Mouse (Mus musculus) megakaryocyte, embryonic 14.5 days (primary cell): Measurements from ENCODE around the gene Fgd6. TPM values are rescaled to one million over a fixed set of nuclear protein-coding genes. Genes with fewer than 3 reads are reported as not detected.

Experiments used
- H3K27me3 ChIP-seq: replicated peaks from 2 replicates; pipeline ENCODE3; 2012; ENCODE audit warnings: inconsistent platforms
- H3K36me3 ChIP-seq: replicated peaks from 2 replicates; pipeline ENCODE3; 2012; ENCODE audit warnings: low read length, inconsistent platforms, mixed read lengths
- H3K4me1 ChIP-seq: 2 replicates; pipeline ENCODE4 v1.6.1; 2012; ENCODE audit warnings: inconsistent platforms
- H3K4me3 ChIP-seq: replicated peaks from 2 replicates; pipeline ENCODE3; 2012; ENCODE audit warnings: moderate library complexity, mild to moderate bottlenecking, inconsistent platforms
- H3K9me3 ChIP-seq: 2 replicates; pipeline ENCODE4 v1.6.1; 2012; ENCODE audit warnings: inconsistent platforms
- FLI1 ChIP-seq: IDR thresholded peaks from 2 replicates; pipeline ENCODE4 v1.6.1; 2012; ENCODE audit warnings: low read length, inconsistent platforms, mixed read lengths
- GATA1 ChIP-seq: IDR thresholded peaks from 3 replicates; pipeline ENCODE4 v1.6.1; 2012; ENCODE audit warnings: mixed read lengths, low read length, inconsistent platforms, borderline replicate concordance
- polyA plus RNA-seq: library from polyadenylated mRNA; stranded (reverse); fragments of >175 nt; gene quantifications from 2 replicates; pipeline ENCODE4 v1.2.3, GENCODE M21; 2012; ENCODE audit warnings: low replicate concordance; ENCODE audit not compliant: insufficient read depth

Gene Fgd6
- polyA plus RNA-seq, 1 experiment = 0.01 TPM

GRCm38 (mm10) chr10:94108791-94109190, 73.0 kb downstream of the Fgd6 start:
- Histone ChIP-seq H3K4me1 (peaks cover 4% of the 10 kb centered on the region), H3K9me3 (no peaks in the 10 kb centered on the region), H3K36me3 (no peaks in the 10 kb centered on the region), H3K4me3 (no peak overlapping the region), H3K27me3 (peaks cover 41% of the 10 kb centered on the region)
- TF ChIP-seq GATA1 (no peak), FLI1 (no peak)

GRCm38 (mm10) chr10:94110834-94111754, 75.3 kb downstream of the Fgd6 start:
- TF ChIP-seq FLI1 = no peak
- no peak for TF ChIP-seq GATA1
- peaks cover 33% of the 10 kb centered on the region for H3K27me3 ChIP-seq

GRCm38 (mm10) chr10:94112207-94112606, 76.4 kb downstream of the Fgd6 start:
- no peak overlapping the region for H3K4me3 ChIP-seq
- TF ChIP-seq GATA1 = no peak
- no peak for TF ChIP-seq FLI1
- H3K36me3 ChIP-seq = no peaks in the 10 kb centered on the region

More at GRCm38 (mm10) chr10:94110834-94111754, 75.3 kb downstream of the Fgd6 start:
- H3K36me3 ChIP-seq = no peaks in the 10 kb centered on the region
- H3K4me3 ChIP-seq = no peak overlapping the region
- H3K4me1 ChIP-seq = peaks cover 14% of the 10 kb centered on the region
- H3K9me3 ChIP-seq = no peaks in the 10 kb centered on the region

DNA sequence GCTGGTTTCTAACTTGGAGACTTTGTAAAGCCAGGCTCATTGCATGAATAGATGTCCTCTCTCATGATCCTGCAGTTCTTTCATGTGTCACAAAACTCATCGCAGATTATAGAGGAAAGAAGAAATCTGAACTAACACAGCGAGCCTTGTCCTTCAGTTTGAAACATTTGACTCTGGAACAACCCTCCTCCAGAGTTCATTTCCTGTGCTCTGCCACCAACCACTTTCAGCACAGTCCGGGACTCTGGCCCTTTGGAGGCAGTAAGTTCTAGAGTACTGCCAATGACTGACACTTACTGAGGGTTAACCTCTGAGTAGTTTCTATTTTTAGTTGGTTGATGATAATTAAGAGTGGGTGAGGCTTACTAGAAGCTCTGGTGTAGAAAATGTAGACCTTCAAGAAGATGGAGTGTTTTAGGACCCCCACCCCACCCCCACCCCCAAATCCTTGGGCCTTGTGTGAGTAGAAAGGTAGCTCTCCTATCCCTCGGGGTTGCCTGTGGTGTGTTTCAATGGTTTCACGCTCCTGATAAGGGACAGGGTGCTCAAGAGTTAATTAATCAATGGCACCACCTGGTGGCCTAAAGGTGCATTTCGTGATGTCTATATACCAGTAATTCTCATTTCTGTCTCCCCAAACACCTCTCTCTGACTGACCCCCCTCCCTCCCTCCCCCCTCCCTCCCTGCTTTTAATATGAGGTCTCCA, 80.2 kb downstream of the Fgd6 start:
- H3K9me3 ChIP-seq = no peaks in the 10 kb centered on the region
- H3K4me1 ChIP-seq = peaks cover 13% of the 10 kb centered on the region
- peaks cover 25% of the 10 kb centered on the region for H3K27me3 ChIP-seq
- no peaks in the 10 kb centered on the region for H3K36me3 ChIP-seq
- TF ChIP-seq FLI1 (no peak), GATA1 (no peak)
- H3K4me3 ChIP-seq = peak overlapping the region; percentile 42

More at GRCm38 (mm10) chr10:94112207-94112606, 76.4 kb downstream of the Fgd6 start:
- Histone ChIP-seq H3K4me1 (peaks cover 14% of the 10 kb centered on the region), H3K27me3 (peaks cover 34% of the 10 kb centered on the region), H3K9me3 (no peaks in the 10 kb centered on the region)

- no peaks in the 10 kb centered on the region for H3K36me3 ChIP-seq
- H3K27me3 ChIP-seq = peaks cover 18% of the 10 kb centered on the region
- peaks cover 13% of the 10 kb centered on the region for H3K4me1 ChIP-seq
- no peak overlapping the region for H3K4me3 ChIP-seq
- H3K9me3 ChIP-seq = no peaks in the 10 kb centered on the region
- no peak for TF ChIP-seq GATA1
- TF ChIP-seq FLI1 = no peak
Measured at GRCm38 (mm10) chr10:94116781-94117340, 81.1 kb downstream of the Fgd6 start.

- Histone ChIP-seq H3K36me3 (no peaks in the 10 kb centered on the region), H3K27me3 (peaks cover 10% of the 10 kb centered on the region), H3K9me3 (no peaks in the 10 kb centered on the region), H3K4me3 (no peak overlapping the region), H3K4me1 (peaks cover 18% of the 10 kb centered on the region)
- no peak for TF ChIP-seq GATA1
- no peak for TF ChIP-seq FLI1
Measured at GRCm38 (mm10) chr10:94117916-94118315, 82.1 kb downstream of the Fgd6 start.

DNA sequence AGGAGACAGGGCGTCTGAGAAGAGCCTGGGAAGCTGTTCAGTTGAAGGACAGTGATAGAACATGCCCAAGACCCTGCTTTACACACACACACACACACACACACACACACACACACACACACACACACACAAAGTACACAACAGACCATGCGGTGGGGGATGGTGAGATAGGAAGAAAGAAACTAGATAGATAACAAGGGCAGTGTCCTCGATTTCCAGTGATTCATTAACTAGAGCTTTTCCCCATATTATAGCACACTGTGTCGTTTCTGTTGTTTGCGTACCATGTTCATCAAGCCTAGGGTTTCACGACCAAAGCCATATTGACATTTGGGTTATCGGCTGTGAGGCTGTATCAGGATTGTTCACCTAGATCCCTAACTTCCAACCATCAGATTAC, 83.2 kb downstream of the Fgd6 start:
- Histone ChIP-seq H3K4me3 (no peak overlapping the region), H3K36me3 (no peaks in the 10 kb centered on the region), H3K4me1 (peaks cover 23% of the 10 kb centered on the region), H3K9me3 (no peaks in the 10 kb centered on the region), H3K27me3 (peaks cover 7% of the 10 kb centered on the region)
- TF ChIP-seq GATA1 (no peak), FLI1 (no peak)

GRCm38 (mm10) chr10:94120676-94121075, 84.9 kb downstream of the Fgd6 start:
- Histone ChIP-seq H3K36me3 (no peaks in the 10 kb centered on the region), H3K4me1 (peaks cover 17% of the 10 kb centered on the region), H3K27me3 (peaks cover 1% of the 10 kb centered on the region), H3K9me3 (no peaks in the 10 kb centered on the region), H3K4me3 (no peak overlapping the region)
- TF ChIP-seq FLI1 (no peak), GATA1 (no peak)

DNA sequence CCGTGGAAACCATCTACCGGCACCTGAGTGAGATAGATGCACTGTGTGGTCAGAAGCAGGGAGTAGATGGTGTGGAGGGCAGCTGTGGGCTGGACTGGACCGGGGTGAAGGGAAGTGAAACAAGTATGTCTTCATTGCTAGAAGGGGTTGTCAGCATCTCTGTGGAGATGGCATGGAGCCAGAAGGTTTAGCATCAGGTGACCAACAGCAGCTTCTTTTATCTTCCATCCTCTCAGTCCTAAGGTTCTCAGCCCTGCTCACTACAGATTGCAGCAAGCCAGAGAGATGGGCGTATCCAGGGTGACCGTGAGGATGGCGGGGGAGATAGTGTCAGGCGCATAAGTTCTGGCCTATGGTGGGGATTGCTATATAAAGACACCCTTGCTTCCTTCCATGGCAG, 86.8 kb downstream of the Fgd6 start:
- TF ChIP-seq FLI1 (no peak), GATA1 (no peak)
- no peaks in the 10 kb centered on the region for H3K36me3 ChIP-seq

DNA sequence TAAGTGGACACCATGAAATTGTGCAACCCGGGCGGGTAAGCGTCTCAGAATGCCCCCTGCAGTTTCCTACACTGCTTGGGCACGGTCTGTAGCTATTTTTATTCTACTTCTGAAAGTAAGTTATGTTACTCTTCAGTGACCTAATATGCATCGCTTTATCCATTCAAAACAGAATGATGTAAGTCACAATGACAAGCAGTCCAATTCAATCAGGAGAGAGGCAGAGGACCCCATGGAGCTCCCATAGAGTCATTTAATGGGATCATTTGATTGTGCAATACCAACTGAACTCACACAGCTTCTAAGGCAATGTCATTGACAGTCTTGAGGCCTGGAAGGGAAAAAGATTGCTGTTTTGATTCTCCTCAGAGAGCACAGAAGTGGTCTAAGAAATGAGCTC, 87.8 kb downstream of the Fgd6 start:
- TF ChIP-seq FLI1 = no peak
- no peak for TF ChIP-seq GATA1
- Histone ChIP-seq H3K27me3 (peaks cover 2% of the 10 kb centered on the region), H3K36me3 (no peaks in the 10 kb centered on the region), H3K4me3 (no peak overlapping the region), H3K9me3 (peaks cover 10% of the 10 kb centered on the region), H3K4me1 (peaks cover 10% of the 10 kb centered on the region; the same call in 1 of the 2 replicates)

More for the DNA sequence above, 86.8 kb downstream of the Fgd6 start:
- Histone ChIP-seq H3K27me3 (peaks cover 2% of the 10 kb centered on the region), H3K9me3 (peaks cover 10% of the 10 kb centered on the region), H3K4me1 (peaks cover 10% of the 10 kb centered on the region; the same call in 1 of the 2 replicates), H3K4me3 (no peak overlapping the region)
